Mouse (Mus musculus) midbrain, embryonic 10.5 days (tissue): ENCODE results near the gene Tbp. TPM values are rescaled to one million over a fixed set of nuclear protein-coding genes. Genes with fewer than 3 reads are reported as not detected.
"Not testable (repeated sequence)": the region's sequence is repeated elsewhere in the genome, so short reads cannot be mapped to it uniquely, and the experiment has no call there.

Experiments used
- DNase-seq: peaks from one replicate; pipeline ENCODE4 v3.0.0-alpha.2; 2017; ENCODE audit warnings: low spot score
- H3K27ac ChIP-seq: fragments of 300-500 bp; sonication (generic); replicated peaks from 2 replicates; pipeline ENCODE4 v1.5.1; 2016; ENCODE audit warnings: mild to moderate bottlenecking
- H3K27me3 ChIP-seq: fragments of 300-500 bp; sonication (generic); 2 replicates; pipeline ENCODE4 v1.6.1; 2016; ENCODE audit warnings: low read depth, mild to moderate bottlenecking; ENCODE audit not compliant: poor library complexity, severe bottlenecking
- H3K36me3 ChIP-seq: fragments of 300-500 bp; sonication (generic); 2 replicates; pipeline ENCODE4 v1.6.1; 2016; ENCODE audit warnings: mild to moderate bottlenecking, moderate library complexity
- H3K4me1 ChIP-seq: fragments of 300-500 bp; sonication (generic); 2 replicates; pipeline ENCODE4 v1.6.1; 2016
- H3K4me3 ChIP-seq: fragments of 300-500 bp; sonication (generic); 2 replicates; pipeline ENCODE4 v1.5.1; 2016; ENCODE audit warnings: mild to moderate bottlenecking, moderate library complexity
- H3K9me3 ChIP-seq: fragments of 300-500 bp; sonication (generic); replicated peaks from 2 replicates; pipeline ENCODE4 v1.6.1; 2016; ENCODE audit warnings: mild to moderate bottlenecking
- WGBS: fragments of 180-500 bp; shearing (Covaris S2); methylation state at CpG from one replicate; pipeline ENCODE4 v1.1.7; 2016; 5-methylcytosine and 5-hydroxymethylcytosine counted together
- polyA plus RNA-seq: library from polyadenylated mRNA; unstranded; fragments of >200 nt; fragmentation: Nextera tagmentation; extraction: Ambion mirVana; gene quantifications from 2 replicates; pipeline ENCODE4 v1.2.1, GENCODE M21; 2016

Gene Tbp
- polyA plus RNA-seq, 1 experiment from 2014 or later, result 67.7 TPM

GRCm38 (mm10) chr17:15518186-15518585, 18.5 kb downstream of the Tbp start:
- H3K27ac ChIP-seq, result no peak overlapping the region
- H3K9me3 ChIP-seq, result no peaks in the 10 kb centered on the region
- H3K36me3 ChIP-seq, result peaks cover 100% of the 10 kb centered on the region
- no peak overlapping the region for H3K4me3 ChIP-seq
- H3K27me3 ChIP-seq, result no peaks in the 10 kb centered on the region
- H3K4me1 ChIP-seq, result no peaks in the 10 kb centered on the region
- DNase-seq, result no peak
- WGBS, result 93% methylated on average over 5 of the region's 5 CpGs

GRCm38 (mm10) chr17:15518766-15519165, 19.1 kb downstream of the Tbp start:
- H3K4me1 ChIP-seq, result no peaks in the 10 kb centered on the region
- DNase-seq, result no peak
- peaks cover 100% of the 10 kb centered on the region for H3K36me3 ChIP-seq
- H3K4me3 ChIP-seq, result no peak overlapping the region
- no peaks in the 10 kb centered on the region for H3K27me3 ChIP-seq
- H3K27ac ChIP-seq, result no peak overlapping the region
- H3K9me3 ChIP-seq, result no peaks in the 10 kb centered on the region
- 91% methylated on average over 1 of the region's 1 CpGs for WGBS

GRCm38 (mm10) chr17:15526304-15526703, 26.6 kb downstream of the Tbp start:
- WGBS, result 24% methylated on average over 10 of the region's 10 CpGs
- Histone ChIP-seq H3K4me3 (peak overlapping the region; percentile 96), H3K27ac (peak overlapping the region; percentile 89), H3K36me3 (peaks cover 45% of the 10 kb centered on the region), H3K4me1 (peaks cover 30% of the 10 kb centered on the region), H3K27me3 (no peaks in the 10 kb centered on the region), H3K9me3 (no peaks in the 10 kb centered on the region)
- DNase-seq, result peak; percentile 14

DNA sequence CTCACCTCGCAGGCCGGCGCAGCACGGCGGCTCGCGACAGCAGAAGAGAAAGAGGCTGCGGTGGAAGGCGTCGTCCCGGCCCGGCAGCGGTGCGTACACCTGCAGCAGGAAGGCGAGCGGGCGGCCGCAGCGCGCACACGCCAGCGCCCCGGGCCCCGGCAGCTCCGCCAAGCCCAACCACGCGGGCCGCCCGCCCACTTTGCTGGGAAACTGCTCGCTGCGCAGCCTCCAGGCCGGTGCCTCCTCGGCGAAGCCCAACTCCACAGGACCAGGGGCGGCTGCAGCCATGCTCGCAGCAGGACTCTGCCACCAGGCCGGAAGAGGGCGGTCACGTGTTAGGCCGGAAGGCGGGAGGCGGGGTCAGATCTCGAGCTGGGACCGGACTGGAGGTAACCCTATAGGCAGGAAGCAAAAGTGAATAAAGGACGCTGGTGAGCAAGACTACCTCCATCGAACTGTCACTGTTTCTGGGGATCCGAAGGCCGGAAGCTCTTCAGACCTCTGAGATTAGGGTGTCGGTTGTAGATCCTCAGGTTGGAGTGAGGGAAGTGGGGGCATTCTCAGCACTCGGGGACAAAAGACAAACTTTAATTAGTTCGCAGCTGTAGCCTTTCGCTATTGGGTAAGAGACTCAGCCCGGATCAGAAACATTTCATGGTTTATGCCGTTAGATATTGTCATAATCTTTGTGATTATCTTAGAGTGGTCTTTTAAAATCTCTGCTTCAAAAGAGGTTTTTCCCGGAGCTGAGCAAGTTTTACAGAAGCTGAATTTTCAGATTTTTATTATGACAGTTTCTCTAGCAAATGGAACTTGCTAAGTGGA, 27.5 kb downstream of the Tbp start, which contains the start of gene Pdcd2:
Gene Pdcd2, minus strand, starts transcription at position 316 of the 825 bp plus-strand sequence.
- Histone ChIP-seq H3K27ac (peak within 1 kb of the TSS; percentile 89), H3K4me1 (peaks cover 30% of the 10 kb centered on the region), H3K27me3 (no peaks in the 10 kb centered on the region), H3K9me3 (no peaks in the 10 kb centered on the region), H3K36me3 (peaks cover 36% of the 10 kb centered on the region), H3K4me3 (peak within 1 kb of the TSS; percentile 96)
- DNase-seq, result peak; percentile 98
- WGBS, result 2% methylated on average over 55 of the region's 55 CpGs

DNA sequence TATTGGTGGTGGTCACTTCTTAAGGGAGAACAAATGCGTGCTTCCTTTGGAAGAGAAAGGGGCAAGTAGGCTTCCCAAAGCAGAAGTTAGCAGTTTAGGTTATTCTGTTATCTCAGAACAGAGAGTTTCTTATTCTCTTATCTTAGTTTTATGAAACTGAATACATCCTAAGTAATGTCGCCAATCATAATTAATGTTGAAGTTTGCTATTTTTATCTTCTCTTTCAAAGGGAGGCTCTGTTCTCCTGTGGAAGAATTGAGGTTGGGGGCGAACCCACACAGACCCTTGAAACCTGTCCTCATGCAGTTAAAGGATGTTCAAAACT, 28.1 kb downstream of the Tbp start:
- H3K36me3 ChIP-seq, result peaks cover 31% of the 10 kb centered on the region
- H3K4me3 ChIP-seq, result peak overlapping the region; percentile 96
- H3K27ac ChIP-seq, result peak overlapping the region; percentile 89
- H3K27me3 ChIP-seq, result no peaks in the 10 kb centered on the region
- H3K4me1 ChIP-seq, result peaks cover 30% of the 10 kb centered on the region
- H3K9me3 ChIP-seq, result no peaks in the 10 kb centered on the region
- 67% methylated on average over 3 of the region's 3 CpGs for WGBS
- no peak for DNase-seq

GRCm38 (mm10) chr17:15528887-15529286, 29.2 kb downstream of the Tbp start:
- Histone ChIP-seq H3K9me3 (no peaks in the 10 kb centered on the region; the same call in 1 of the 2 replicates), H3K36me3 (peaks cover 19% of the 10 kb centered on the region), H3K4me3 (no peak overlapping the region), H3K27me3 (no peaks in the 10 kb centered on the region), H3K27ac (no peak overlapping the region), H3K4me1 (peaks cover 30% of the 10 kb centered on the region)
- 87% methylated on average over 2 of the region's 2 CpGs for WGBS
- no peak for DNase-seq

DNA sequence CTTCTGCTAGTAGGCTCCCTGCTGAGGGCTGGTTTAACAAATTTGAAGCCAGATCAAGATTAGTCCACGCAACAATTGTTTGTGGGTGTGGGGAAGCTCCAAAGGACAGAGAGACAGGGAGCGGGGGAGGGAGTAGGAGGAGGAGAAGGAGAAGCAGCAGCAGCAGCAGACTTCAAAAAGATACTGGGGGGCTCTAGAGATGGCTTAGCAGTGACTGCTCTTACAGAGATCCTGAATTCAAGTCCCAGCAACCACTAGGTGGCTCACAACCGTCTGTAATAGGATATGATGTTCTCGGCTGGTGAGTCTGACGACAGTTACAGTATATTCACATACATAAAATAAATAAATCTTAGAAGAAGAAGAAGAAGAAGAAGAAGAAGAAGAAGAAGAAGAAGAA, 30.5 kb downstream of the Tbp start:
- Histone ChIP-seq H3K4me1 (peaks cover 30% of the 10 kb centered on the region), H3K27ac (no peak overlapping the region), H3K27me3 (peaks cover 7% of the 10 kb centered on the region), H3K4me3 (no peak overlapping the region), H3K9me3 (no peaks in the 10 kb centered on the region; the same call in 1 of the 2 replicates), H3K36me3 (peaks cover 7% of the 10 kb centered on the region)
- peak; percentile 42 for DNase-seq
- WGBS, result 3% methylated on average over 5 of the region's 5 CpGs

DNA sequence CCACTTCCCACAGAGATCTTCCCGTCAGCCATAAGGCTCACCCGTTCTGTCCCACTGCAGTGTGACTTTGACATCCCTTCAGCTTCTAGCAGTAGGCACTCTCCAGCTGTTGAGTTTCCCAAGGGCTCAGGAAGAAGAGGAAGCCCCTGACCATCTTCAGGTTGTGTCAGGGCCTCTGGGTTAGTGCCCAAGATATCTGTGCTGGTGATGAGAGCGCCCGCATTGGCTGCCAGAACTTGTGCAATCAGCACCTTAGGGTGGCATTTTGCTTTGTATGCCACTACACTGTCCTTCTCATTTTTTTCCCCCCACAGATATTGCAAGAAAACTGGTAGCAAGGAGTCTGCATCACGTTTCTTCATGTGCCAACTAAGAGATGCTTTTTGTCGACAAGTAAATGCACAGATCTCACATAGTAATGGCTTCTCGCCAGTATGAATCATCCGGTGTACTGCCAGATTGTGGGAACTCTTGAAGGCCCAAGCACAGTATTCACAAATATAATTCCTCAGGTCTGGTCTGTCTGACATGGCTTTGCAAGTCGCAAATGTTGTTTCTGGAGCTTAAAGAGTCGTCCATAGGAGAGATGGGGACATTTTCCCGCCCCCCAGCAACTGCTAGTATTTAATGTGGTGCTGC, 35.6 kb downstream of the Tbp start:
- Histone ChIP-seq H3K4me1 (peaks cover 13% of the 10 kb centered on the region), H3K27ac (no peak overlapping the region), H3K9me3 (no peaks in the 10 kb centered on the region; the same call in 1 of the 2 replicates), H3K27me3 (peaks cover 37% of the 10 kb centered on the region), H3K36me3 (no peaks in the 10 kb centered on the region), H3K4me3 (no peak overlapping the region)
- 72% methylated on average over 11 of the region's 11 CpGs for WGBS
- DNase-seq, result no peak

DNA sequence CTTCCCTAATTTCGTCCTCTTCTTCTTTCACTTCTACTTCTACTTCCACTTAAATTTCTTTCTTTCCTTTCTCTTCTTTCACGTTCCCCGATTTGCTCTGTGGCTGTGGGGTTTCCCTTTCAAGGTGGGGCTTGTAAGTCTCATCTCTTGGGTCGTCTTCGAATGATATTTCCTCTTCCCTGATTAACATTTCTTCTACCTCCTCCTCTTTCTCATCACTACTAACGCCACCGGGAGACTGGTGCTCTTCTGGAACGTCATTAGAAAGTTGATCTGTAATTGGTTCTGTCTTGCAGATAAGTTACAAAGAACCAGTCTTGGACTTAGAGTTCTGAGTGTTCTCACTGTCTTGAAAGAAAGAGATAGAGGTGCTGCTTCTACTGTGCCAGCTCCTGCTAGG, 36.3 kb downstream of the Tbp start:
- Histone ChIP-seq H3K27me3 (peaks cover 37% of the 10 kb centered on the region), H3K9me3 (no peaks in the 10 kb centered on the region; the same call in 1 of the 2 replicates), H3K4me3 (peak overlapping the region; percentile 68), H3K36me3 (no peaks in the 10 kb centered on the region), H3K27ac (no peak overlapping the region), H3K4me1 (peaks cover 10% of the 10 kb centered on the region)
- 25% methylated on average over 8 of the region's 8 CpGs for WGBS
- no peak for DNase-seq

- DNase-seq, result peak; percentile 70
- peaks cover 37% of the 10 kb centered on the region for H3K27me3 ChIP-seq
- WGBS, result under 1% methylated on average over 33 of the region's 33 CpGs
- peaks cover 10% of the 10 kb centered on the region for H3K4me1 ChIP-seq
- H3K27ac ChIP-seq, result peak overlapping the region; percentile 74
- peak overlapping the region; percentile 68 for H3K4me3 ChIP-seq
- no peaks in the 10 kb centered on the region for H3K36me3 ChIP-seq
- H3K9me3 ChIP-seq, result no peaks in the 10 kb centered on the region; the same call in 1 of the 2 replicates
These were observed 36.8 kb downstream of the Tbp start for GRCm38 (mm10) chr17:15536457-15536904.

DNA sequence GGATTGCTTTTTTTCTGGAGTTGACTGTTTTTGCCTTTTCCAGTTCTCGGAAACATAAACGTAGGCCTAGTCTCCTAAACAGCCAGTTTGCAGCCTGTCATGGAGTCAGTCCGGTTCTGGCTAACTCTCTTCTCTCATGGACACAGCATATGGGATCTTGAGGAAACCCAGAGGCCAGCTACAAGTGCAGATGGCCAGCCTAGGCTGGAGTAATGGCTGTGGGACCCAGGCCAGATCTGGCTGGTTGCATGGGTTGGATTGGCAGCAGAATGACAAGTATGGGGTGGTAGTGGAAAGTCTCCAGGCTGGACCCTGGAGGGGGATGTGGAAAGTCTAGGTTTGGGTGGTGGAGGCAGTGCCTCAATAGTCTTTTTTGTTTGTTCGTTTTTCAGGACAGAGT, 40.6 kb downstream of the Tbp start:
- no peak for DNase-seq
- Histone ChIP-seq H3K9me3 (peaks cover 10% of the 10 kb centered on the region; the same call in 1 of the 2 replicates), H3K27me3 (peaks cover 28% of the 10 kb centered on the region), H3K4me3 (no peak overlapping the region), H3K36me3 (peaks cover 5% of the 10 kb centered on the region), H3K27ac (no peak overlapping the region), H3K4me1 (peaks cover 10% of the 10 kb centered on the region)
- WGBS, result 78% methylated on average over 4 of the region's 4 CpGs

DNA sequence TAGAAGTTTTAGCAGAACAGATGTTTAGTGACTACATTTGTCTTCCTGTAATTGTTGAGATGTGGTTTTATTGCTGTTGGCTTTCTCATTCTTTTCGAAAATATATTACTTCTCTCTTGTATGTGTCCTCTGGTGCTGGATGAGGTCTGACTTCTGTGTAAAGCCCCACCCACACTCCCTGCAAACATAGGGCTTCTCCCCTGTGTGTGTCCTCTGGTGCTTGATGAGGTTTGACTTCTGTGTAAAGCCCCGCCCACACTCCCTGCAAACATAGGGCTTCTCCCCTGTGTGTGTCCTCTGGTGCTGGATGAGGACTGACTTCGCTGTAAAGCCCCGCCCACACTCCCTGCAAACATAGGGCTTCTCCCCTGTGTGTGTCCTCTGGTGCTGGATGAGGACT, 44.2 kb downstream of the Tbp start:
- not testable (repeated sequence) for H3K27ac ChIP-seq, H3K27me3 ChIP-seq, DNase-seq, H3K9me3 ChIP-seq, H3K36me3 ChIP-seq, H3K4me3 ChIP-seq, H3K4me1 ChIP-seq
- 62% methylated on average over 4 of the region's 4 CpGs for WGBS

- WGBS, result 84% methylated on average over 4 of the region's 4 CpGs
- no peak overlapping the region for H3K27ac ChIP-seq
- H3K4me1 ChIP-seq, result peaks cover 4% of the 10 kb centered on the region; the same call in 1 of the 2 replicates
- H3K4me3 ChIP-seq, result no peak overlapping the region
- H3K9me3 ChIP-seq, result peaks cover 10% of the 10 kb centered on the region; the same call in 1 of the 2 replicates
- H3K36me3 ChIP-seq, result peaks cover 5% of the 10 kb centered on the region
- no peaks in the 10 kb centered on the region for H3K27me3 ChIP-seq
- DNase-seq, result no peak
These were observed 46.8 kb downstream of the Tbp start for GRCm38 (mm10) chr17:15546440-15546839.
